Mouse (Mus musculus): Measurements from ENCODE around the gene Itfg2. TPM values are rescaled to one million over a fixed set of nuclear protein-coding genes. Genes with fewer than 3 reads are reported as not detected.

Gene Itfg2
- 14.2 and 16.5 TPM in 2 replicates for polyA plus RNA-seq (2015; fragmentation: Nextera tagmentation; extraction: Ambion mirVana)

DNA sequence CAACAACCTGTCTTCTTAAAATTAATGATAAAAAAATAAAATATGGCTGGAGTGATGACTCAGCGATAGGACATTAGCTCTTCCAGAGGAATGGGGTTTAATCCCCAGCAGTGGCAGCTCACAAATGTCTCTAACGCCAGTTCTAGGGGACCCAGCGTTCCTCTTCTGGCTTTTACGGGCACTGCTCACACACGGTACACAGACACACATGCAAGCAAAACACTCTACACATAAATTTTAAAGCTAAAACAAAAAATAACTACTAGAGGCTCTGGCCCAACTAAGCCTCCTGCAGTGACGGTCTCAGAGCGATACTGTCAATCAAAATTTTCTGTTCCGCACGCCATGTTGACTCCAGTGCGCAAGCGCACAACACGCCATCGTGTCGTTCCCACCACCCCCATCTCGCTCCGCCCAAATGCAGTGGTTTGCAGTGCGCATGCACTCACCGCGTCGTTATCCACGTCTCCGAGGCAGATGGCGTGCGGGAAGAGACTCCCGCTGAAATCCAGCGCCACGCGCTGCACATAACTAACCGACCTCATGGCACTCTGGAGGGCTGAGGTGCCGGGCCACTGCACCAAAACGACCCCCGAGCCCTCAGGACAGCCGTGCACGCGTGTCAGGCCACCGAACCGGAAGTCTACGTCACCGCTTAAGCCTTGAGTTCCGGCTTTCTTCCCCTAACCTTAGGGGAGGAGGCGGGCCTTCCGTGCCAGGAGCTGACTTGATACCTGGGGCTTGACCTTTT, at the start of gene Itfg2:
Gene Itfg2 (minus strand): TSS at position 663 of the 751 bp plus-strand sequence.

DNA sequence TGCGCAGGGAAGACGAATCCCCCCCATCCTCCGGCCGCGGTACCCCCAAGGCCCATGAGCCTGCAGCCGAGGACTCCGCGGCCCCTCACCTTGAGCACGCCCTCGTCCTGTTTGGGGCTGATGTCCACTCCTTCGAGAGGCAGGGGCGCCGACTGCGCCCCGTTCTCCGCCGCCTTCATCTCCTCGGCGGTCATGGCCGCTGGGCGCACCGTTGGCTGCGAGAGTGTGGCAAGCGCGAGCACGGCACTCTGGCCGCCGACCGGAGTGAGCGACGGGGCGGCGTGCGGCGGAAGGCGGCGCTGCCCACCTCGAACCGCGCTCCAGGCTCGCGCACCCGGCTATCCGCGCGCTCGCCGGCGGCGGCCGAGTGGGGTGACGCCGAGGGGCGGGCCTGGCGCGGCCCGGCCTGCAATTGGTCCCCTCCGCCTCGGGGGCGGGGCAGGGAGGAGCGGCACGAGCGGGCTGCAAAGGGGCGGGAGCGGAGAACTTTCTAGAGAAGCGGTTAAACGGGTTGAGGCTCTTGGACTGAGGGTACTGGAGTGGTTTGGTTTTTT, 13.7 kb upstream of the Itfg2 start, which contains the start of gene Fkbp4:
Gene Fkbp4 (minus strand): TSS at position 361 of the 554 bp plus-strand sequence.

DNA sequence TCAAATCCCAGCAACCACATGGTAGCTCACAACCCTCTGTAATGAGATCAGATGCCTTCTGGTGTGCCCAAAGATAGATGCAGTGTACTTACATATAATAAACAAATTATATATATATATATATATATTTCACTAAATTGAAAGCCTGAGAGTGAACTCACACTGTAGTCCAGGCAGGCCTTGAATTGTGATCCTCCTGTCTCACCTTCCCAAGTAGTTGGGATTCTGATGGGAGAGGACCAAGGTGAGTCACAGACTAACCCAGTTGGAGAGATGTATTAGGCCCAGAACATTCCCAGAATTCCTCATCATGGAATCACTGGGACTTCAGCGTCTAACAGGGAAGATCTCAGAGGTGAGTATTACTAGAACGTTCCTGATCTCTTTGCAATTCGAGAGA, 25.7 kb downstream of the Itfg2 start, which contains the start of gene Nrip2:
Gene Nrip2 (plus strand): TSS at position 301 of the 400 bp plus-strand sequence.

DNA sequence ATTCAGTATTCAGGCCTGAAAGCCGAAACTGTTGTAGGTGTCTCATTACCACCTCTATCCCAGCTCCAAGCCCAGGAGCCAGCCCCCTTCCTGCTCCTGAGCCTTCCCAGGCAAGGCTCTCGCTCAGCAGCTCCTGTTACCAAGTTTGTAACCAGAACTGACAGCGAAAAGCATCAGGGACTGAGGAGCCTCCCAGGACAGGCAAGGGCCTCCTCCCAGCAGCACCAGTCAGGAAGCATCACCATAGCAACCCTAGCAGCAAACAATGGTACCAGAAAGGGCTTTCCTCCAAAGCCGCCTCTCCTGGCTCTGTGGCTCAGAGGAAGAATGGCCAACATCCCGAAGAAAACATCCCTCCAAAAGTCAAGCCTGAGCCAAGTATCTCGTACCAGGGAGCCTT, 49.5 kb downstream of the Itfg2 start, which contains the start of the genes Tex52 and Gm44596:
Gene Tex52 (plus strand): TSS at position 265 of the 400 bp plus-strand sequence.
Gene Gm44596 (plus strand): TSS at position 312 of the 400 bp plus-strand sequence.

DNA sequence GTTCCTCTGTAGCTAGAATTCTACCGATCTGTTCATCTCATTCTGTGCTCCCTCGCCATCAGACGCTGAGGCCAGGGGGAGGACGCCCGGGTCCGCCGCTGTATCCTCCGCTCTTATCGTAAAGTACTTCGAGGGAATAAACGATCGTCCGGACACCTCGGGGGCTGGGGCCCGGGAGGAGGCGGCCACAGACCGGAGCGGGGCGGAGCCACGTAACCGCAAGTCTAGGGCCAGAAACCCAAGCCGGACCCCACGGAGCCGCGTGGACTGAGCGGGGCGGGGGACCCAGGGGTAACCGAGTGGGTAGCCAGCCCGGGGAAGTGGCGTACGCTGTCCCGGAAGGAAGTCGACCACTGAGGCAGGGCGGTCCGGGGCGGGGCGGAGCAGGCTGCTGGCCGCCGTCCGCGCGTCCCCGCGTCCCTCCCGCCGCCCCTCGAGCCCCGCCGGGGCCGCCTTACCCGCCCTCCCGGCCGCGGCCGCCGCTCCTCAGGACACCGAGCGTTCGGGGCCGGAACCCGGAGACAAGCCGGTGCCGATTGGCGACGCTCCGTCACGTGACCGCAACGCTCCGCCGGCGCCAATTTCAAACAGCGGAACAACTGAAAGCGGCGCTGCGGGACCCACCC, 62.2 kb downstream of the Itfg2 start, which contains the start of the genes Rhno1 and Foxm1:
Gene Rhno1 (minus strand): TSS at position 531 of the 626 bp plus-strand sequence.
Gene Foxm1 (plus strand): TSS at position 587 of the 626 bp plus-strand sequence.

Other genes starting within 250 kb of the Itfg2 start
- gene Tead4, start 124.1 kb downstream of the Itfg2 start, polyA plus RNA-seq (2015; fragmentation: Nextera tagmentation; extraction: Ambion mirVana), result 0.43 and 0.49 TPM in 2 replicates
- gene Tulp3, start 69.1 kb downstream of the Itfg2 start, polyA plus RNA-seq (2015; fragmentation: Nextera tagmentation; extraction: Ambion mirVana), result 4.7 and 6.6 TPM in 2 replicates
- 73.4 and 75.4 TPM in 2 replicates for gene Rhno1, start 62.0 kb downstream of the Itfg2 start, polyA plus RNA-seq (2015; fragmentation: Nextera tagmentation; extraction: Ambion mirVana)
- gene Foxm1, start 62.0 kb downstream of the Itfg2 start, polyA plus RNA-seq (2015; fragmentation: Nextera tagmentation; extraction: Ambion mirVana), result 11.4 and 13.1 TPM in 2 replicates
- 0.10 TPM in 1 of 2 replicates, not detected in the other for gene Tex52, start 49.5 kb downstream of the Itfg2 start, polyA plus RNA-seq (2015; fragmentation: Nextera tagmentation; extraction: Ambion mirVana)
- not detected in 2 replicates for gene Gm44596, start 49.4 kb downstream of the Itfg2 start, polyA plus RNA-seq (2015; fragmentation: Nextera tagmentation; extraction: Ambion mirVana)
- gene Nrip2, start 25.6 kb downstream of the Itfg2 start, polyA plus RNA-seq (2015; fragmentation: Nextera tagmentation; extraction: Ambion mirVana), result 0.99 and 1.2 TPM in 2 replicates
- 120 and 123 TPM in 2 replicates for gene Fkbp4, start 13.7 kb upstream of the Itfg2 start, polyA plus RNA-seq (2015; fragmentation: Nextera tagmentation; extraction: Ambion mirVana)
- 0.16 and 0.65 TPM in 2 replicates for gene Pzp, start 101.8 kb upstream of the Itfg2 start, polyA plus RNA-seq (2015; fragmentation: Nextera tagmentation; extraction: Ambion mirVana)
- gene A2ml1, start 156.7 kb upstream of the Itfg2 start, polyA plus RNA-seq (2015; fragmentation: Nextera tagmentation; extraction: Ambion mirVana), result not detected in 2 replicates
- gene Klrb1a, start 198.6 kb upstream of the Itfg2 start, polyA plus RNA-seq (2015; fragmentation: Nextera tagmentation; extraction: Ambion mirVana), result 0.34 and 0.45 TPM in 2 replicates
- gene Clec2h, start 237.5 kb upstream of the Itfg2 start, polyA plus RNA-seq (2015; fragmentation: Nextera tagmentation; extraction: Ambion mirVana), result not detected in 2 replicates